Mouse (Mus musculus): ENCODE data around the gene Eif4a3. TPM values are rescaled to one million over a fixed set of nuclear protein-coding genes. Genes with fewer than 3 reads are reported as not detected.

Gene Eif4a3
- polyA plus RNA-seq, 3 experiments from 2014 or later: 180 to 214 (median 192) TPM

Other genes starting within 250 kb of the Eif4a3 start
- gene Cbx4, start 213.9 kb downstream of the Eif4a3 start, polyA plus RNA-seq (2017; shearing (Covaris generic)): 1 to 10 TPM; 2.0 to 3.6 (median 2.3) TPM
- gene Tbc1d16, start 71.6 kb downstream of the Eif4a3 start, polyA plus RNA-seq (2017; shearing (Covaris generic)): under 1 TPM; 0.20 to 0.55 (median 0.33) TPM
- gene Ccdc40, start 71.5 kb downstream of the Eif4a3 start, polyA plus RNA-seq (2017; shearing (Covaris generic)): 1 to 10 TPM; 1.6 to 4.2 (median 3.3) TPM
- 10 to 100 TPM in 2 of 3 experiments, 1 to 10 TPM in 1; 9.2 to 13.4 (median 11.8) TPM for gene Gaa, start 32.2 kb downstream of the Eif4a3 start, polyA plus RNA-seq (2017; shearing (Covaris generic))
- not detected for gene Card14, start 7.7 kb upstream of the Eif4a3 start, polyA plus RNA-seq (2017; shearing (Covaris generic))
- gene Sgsh, start 55.4 kb upstream of the Eif4a3 start, polyA plus RNA-seq (2017; shearing (Covaris generic)): 10 to 100 TPM in 2 of 3 experiments, 1 to 10 TPM in 1; 7.9 to 16.6 (median 11.9) TPM
- gene Slc26a11, start 55.5 kb upstream of the Eif4a3 start, polyA plus RNA-seq (2017; shearing (Covaris generic)): 10 to 100 TPM; 13.3 to 31.3 (median 23.4) TPM
- 10 to 100 TPM; 33.9 to 48.2 (median 43.3) TPM for gene Rnf213, start 93.0 kb upstream of the Eif4a3 start, polyA plus RNA-seq (2017; shearing (Covaris generic))
- 10 to 100 TPM in 2 of 3 experiments, 1 to 10 TPM in 1; 9.9 to 12.5 (median 12.1) TPM for gene Endov, start 191.3 kb upstream of the Eif4a3 start, polyA plus RNA-seq (2017; shearing (Covaris generic))
- not detected for gene Nptx1, start 247.7 kb upstream of the Eif4a3 start, polyA plus RNA-seq (2017; shearing (Covaris generic))